Mouse (Mus musculus) heart, embryonic 11.5 days (tissue): ENCODE measurements at regions not wholly inside any gene's neighbourhood (a gene's known extent, or its start where the extent isn't known, plus 50 kb on each side); places are given as distances from the start of the nearest gene placed in this dataset.

Experiments used
- ATAC-seq: fragments of 200-750 bp; cut with Nextera tagmentation; replicated peaks from 2 replicates; pipeline ENCODE4 v1.8.0; 2017; ENCODE audit warnings: moderate library complexity; ENCODE audit not compliant: insufficient number of reproducible peaks, low FRiP score, low TSS enrichment
- H3K27ac ChIP-seq: fragments of 300-500 bp; sonication (generic); 2 replicates; pipeline ENCODE4 v1.5.1; 2014; ENCODE audit warnings: mild to moderate bottlenecking, low read depth, low read length
- H3K27me3 ChIP-seq: fragments of 300-500 bp; sonication (generic); 2 replicates; pipeline ENCODE4 v1.6.1; 2014; ENCODE audit warnings: mild to moderate bottlenecking, low read length, mixed read lengths; ENCODE audit not compliant: control insufficient read depth, insufficient read depth
- H3K36me3 ChIP-seq: fragments of 300-500 bp; sonication (generic); 2 replicates; pipeline ENCODE4 v1.6.1; 2014; ENCODE audit warnings: mild to moderate bottlenecking, low read length, moderate library complexity, mixed read lengths; ENCODE audit not compliant: control insufficient read depth, insufficient read depth
- H3K4me1 ChIP-seq: fragments of 300-500 bp; sonication (generic); 2 replicates; pipeline ENCODE4 v1.6.1; 2014; ENCODE audit warnings: low read length; ENCODE audit not compliant: control insufficient read depth, insufficient read depth
- H3K4me2 ChIP-seq: fragments of 300-500 bp; sonication (generic); 2 replicates; pipeline ENCODE4 v1.6.1; 2014; ENCODE audit warnings: mild to moderate bottlenecking, moderate library complexity
- H3K4me3 ChIP-seq: fragments of 300-500 bp; sonication (generic); 2 replicates; pipeline ENCODE4 v1.5.1; 2014; ENCODE audit warnings: low read depth, low read length
- H3K9ac ChIP-seq: fragments of 300-500 bp; sonication (generic); 2 replicates; pipeline ENCODE4 v1.6.1; 2014; ENCODE audit warnings: mild to moderate bottlenecking, low read depth, low read length, moderate library complexity
- H3K9me3 ChIP-seq: fragments of 300-500 bp; sonication (generic); replicated peaks from 2 replicates; pipeline ENCODE4 v1.6.1; 2016; ENCODE audit warnings: low read length; ENCODE audit not compliant: control insufficient read depth
- WGBS: fragments of 180-500 bp; shearing (Covaris S2); extraction: QIAGEN DNeasy Blood & Tissue Kit; methylation state at CpG from one replicate; pipeline ENCODE4 v1.1.7; 2014; ENCODE audit not compliant: insufficient replicate concordance; 5-methylcytosine and 5-hydroxymethylcytosine counted together

GRCm38 (mm10) chr2:74463407-74463806 lies 115.8 kb downstream of the Lnpk start:
- Histone ChIP-seq H3K27me3 (no peaks in the 10 kb centered on the region), H3K36me3 (no peaks in the 10 kb centered on the region), H3K4me1 (no peaks in the 10 kb centered on the region), H3K9ac (no peak overlapping the region), H3K4me2 (no peak overlapping the region), H3K4me3 (no peak overlapping the region), H3K9me3 (no peaks in the 10 kb centered on the region), H3K27ac (no peak overlapping the region)
- 89% methylated on average over 2 of the region's 2 CpGs for WGBS
- ATAC-seq = no peak

GRCm38 (mm10) chr2:74461211-74461844 lies 117.9 kb downstream of the Lnpk start:
- H3K36me3 ChIP-seq = no peaks in the 10 kb centered on the region
- H3K9ac ChIP-seq = no peak overlapping the region
- no peaks in the 10 kb centered on the region for H3K27me3 ChIP-seq
- no peaks in the 10 kb centered on the region for H3K9me3 ChIP-seq
- WGBS = 52% methylated on average over 11 of the region's 11 CpGs
- no peak overlapping the region for H3K4me3 ChIP-seq
- H3K4me1 ChIP-seq = no peaks in the 10 kb centered on the region
- no peak overlapping the region for H3K4me2 ChIP-seq
- H3K27ac ChIP-seq = no peak overlapping the region
- no peak for ATAC-seq

GRCm38 (mm10) chr2:74454431-74454830 lies 124.8 kb downstream of the Lnpk start:
- Histone ChIP-seq H3K4me3 (no peak overlapping the region), H3K4me2 (no peak overlapping the region), H3K4me1 (no peaks in the 10 kb centered on the region), H3K9ac (no peak overlapping the region), H3K27me3 (no peaks in the 10 kb centered on the region), H3K27ac (no peak overlapping the region), H3K9me3 (no peaks in the 10 kb centered on the region), H3K36me3 (no peaks in the 10 kb centered on the region)
- WGBS = 72% methylated on average over 4 of the region's 4 CpGs
- no peak for ATAC-seq

GRCm38 (mm10) chr2:74452679-74453078 lies 126.6 kb downstream of the Lnpk start:
- Histone ChIP-seq H3K9me3 (no peaks in the 10 kb centered on the region), H3K4me1 (no peaks in the 10 kb centered on the region), H3K27ac (no peak overlapping the region), H3K36me3 (no peaks in the 10 kb centered on the region), H3K4me3 (no peak overlapping the region), H3K4me2 (no peak overlapping the region), H3K27me3 (no peaks in the 10 kb centered on the region), H3K9ac (no peak overlapping the region)
- no peak for ATAC-seq
- WGBS = 85% methylated on average over 1 of the region's 1 CpGs

GRCm38 (mm10) chr2:74451578-74451977 lies 127.7 kb downstream of the Lnpk start:
- no peaks in the 10 kb centered on the region for H3K27me3 ChIP-seq
- no peak overlapping the region for H3K27ac ChIP-seq
- H3K4me3 ChIP-seq = no peak overlapping the region

GRCm38 (mm10) chr2:74451038-74451437 lies 128.2 kb downstream of the Lnpk start:
- no peak for ATAC-seq
- H3K4me1 ChIP-seq = no peaks in the 10 kb centered on the region
- H3K9me3 ChIP-seq = no peaks in the 10 kb centered on the region
- no peak overlapping the region for H3K4me2 ChIP-seq
- no peaks in the 10 kb centered on the region for H3K27me3 ChIP-seq
- no peak overlapping the region for H3K9ac ChIP-seq
- H3K36me3 ChIP-seq = no peaks in the 10 kb centered on the region
- no peak overlapping the region for H3K4me3 ChIP-seq
- WGBS = 71% methylated on average over 4 of the region's 4 CpGs
- H3K27ac ChIP-seq = no peak overlapping the region

More at GRCm38 (mm10) chr2:74451578-74451977, 127.7 kb downstream of the Lnpk start:
- Histone ChIP-seq H3K36me3 (no peaks in the 10 kb centered on the region), H3K9ac (no peak overlapping the region), H3K4me1 (no peaks in the 10 kb centered on the region), H3K9me3 (no peaks in the 10 kb centered on the region), H3K4me2 (no peak overlapping the region)
- WGBS = 47% methylated on average over 6 of the region's 6 CpGs
- ATAC-seq = no peak

GRCm38 (mm10) chr2:74450064-74450765 lies 129.0 kb downstream of the Lnpk start:
- ATAC-seq = no peak
- Histone ChIP-seq H3K9ac (no peak overlapping the region), H3K4me2 (no peak overlapping the region), H3K27ac (no peak overlapping the region), H3K4me3 (no peak overlapping the region), H3K4me1 (no peaks in the 10 kb centered on the region), H3K27me3 (no peaks in the 10 kb centered on the region), H3K9me3 (no peaks in the 10 kb centered on the region), H3K36me3 (no peaks in the 10 kb centered on the region)
- WGBS = 76% methylated on average over 11 of the region's 11 CpGs

- Histone ChIP-seq H3K9me3 (peaks cover 2% of the 10 kb centered on the region; the same call in 1 of the 2 replicates), H3K4me3 (no peak overlapping the region), H3K9ac (no peak overlapping the region), H3K27me3 (no peaks in the 10 kb centered on the region), H3K27ac (no peak overlapping the region), H3K36me3 (no peaks in the 10 kb centered on the region), H3K4me2 (no peak overlapping the region), H3K4me1 (no peaks in the 10 kb centered on the region)
- no peak for ATAC-seq
- WGBS = 80% methylated on average over 13 of the region's 13 CpGs
These were observed 143.9 kb downstream of the Lnpk start for GRCm38 (mm10) chr2:74435184-74435911.
